Mouse (Mus musculus) megakaryocyte, embryonic 14.5 days (primary cell): ENCODE results near the gene Gm49322. TPM values are rescaled to one million over a fixed set of nuclear protein-coding genes. Genes with fewer than 3 reads are reported as not detected.

Experiments used
- H3K27me3 ChIP-seq: replicated peaks from 2 replicates; pipeline ENCODE3; 2012; ENCODE audit warnings: inconsistent platforms
- H3K36me3 ChIP-seq: replicated peaks from 2 replicates; pipeline ENCODE3; 2012; ENCODE audit warnings: low read length, inconsistent platforms, mixed read lengths
- H3K4me1 ChIP-seq: 2 replicates; pipeline ENCODE4 v1.6.1; 2012; ENCODE audit warnings: inconsistent platforms
- H3K4me3 ChIP-seq: replicated peaks from 2 replicates; pipeline ENCODE3; 2012; ENCODE audit warnings: moderate library complexity, mild to moderate bottlenecking, inconsistent platforms
- H3K9me3 ChIP-seq: 2 replicates; pipeline ENCODE4 v1.6.1; 2012; ENCODE audit warnings: inconsistent platforms
- FLI1 ChIP-seq: IDR thresholded peaks from 2 replicates; pipeline ENCODE4 v1.6.1; 2012; ENCODE audit warnings: low read length, inconsistent platforms, mixed read lengths
- GATA1 ChIP-seq: IDR thresholded peaks from 3 replicates; pipeline ENCODE4 v1.6.1; 2012; ENCODE audit warnings: mixed read lengths, low read length, inconsistent platforms, borderline replicate concordance
- polyA plus RNA-seq: library from polyadenylated mRNA; stranded (reverse); fragments of >175 nt; gene quantifications from 2 replicates; pipeline ENCODE4 v1.2.3, GENCODE M21; 2012; ENCODE audit warnings: low replicate concordance; ENCODE audit not compliant: insufficient read depth

Gene Gm49322
- polyA plus RNA-seq, 1 experiment = not detected

DNA sequence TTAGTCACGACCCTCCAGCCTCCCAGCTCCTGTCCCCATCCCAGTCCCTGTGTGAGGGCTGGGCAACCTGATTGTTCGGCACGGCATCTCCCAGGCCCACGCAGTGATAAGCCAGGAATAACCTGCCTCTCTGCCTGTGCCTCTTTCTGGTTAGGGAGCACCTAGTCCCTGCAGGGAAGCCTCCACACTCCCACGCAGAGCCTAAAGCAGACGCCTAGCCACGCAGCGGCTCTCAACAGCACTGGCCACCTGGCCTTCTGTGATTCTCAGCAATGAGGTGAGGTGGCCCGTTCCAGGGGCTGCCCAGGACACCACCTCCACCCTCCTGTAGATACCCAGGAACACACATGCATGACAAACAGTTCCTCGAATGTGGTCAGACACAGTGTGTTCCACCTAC, 44.6 kb downstream of the Gm49322 start:
- peaks cover 72% of the 10 kb centered on the region for H3K36me3 ChIP-seq
- no peak for TF ChIP-seq FLI1
- TF ChIP-seq GATA1 = no peak
- H3K9me3 ChIP-seq = no peaks in the 10 kb centered on the region
- no peak overlapping the region for H3K4me3 ChIP-seq
- peaks cover 62% of the 10 kb centered on the region for H3K4me1 ChIP-seq
- no peaks in the 10 kb centered on the region for H3K27me3 ChIP-seq

DNA sequence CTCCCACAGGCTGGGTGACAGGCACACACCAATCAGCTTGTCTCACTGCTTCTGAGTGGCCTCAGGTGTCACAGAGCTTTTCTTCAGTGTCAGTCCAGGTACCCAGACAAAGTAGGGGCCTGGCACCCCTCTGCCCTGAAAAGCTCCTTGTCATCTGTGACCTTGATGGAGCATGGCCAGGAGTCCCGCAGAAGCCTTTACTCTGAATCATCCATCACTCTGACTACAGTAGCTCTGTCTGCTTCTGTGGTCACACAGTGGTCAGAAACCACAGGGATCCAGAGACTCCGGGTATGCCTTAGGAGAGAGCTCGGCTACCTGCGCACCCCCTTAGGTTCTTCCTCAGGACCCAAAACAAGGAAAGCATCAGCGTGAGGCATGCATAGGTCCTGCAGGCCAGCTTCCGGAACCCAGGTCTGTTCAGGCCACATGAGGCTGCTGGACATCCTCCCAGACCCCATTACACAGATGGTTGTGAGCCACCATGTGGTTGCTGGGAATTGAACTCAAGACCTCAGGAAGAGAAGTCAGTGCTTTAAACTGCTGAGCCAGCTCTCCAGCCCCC, 47.4 kb downstream of the Gm49322 start:
- no peak for TF ChIP-seq GATA1
- no peak for TF ChIP-seq FLI1
- Histone ChIP-seq H3K4me3 (peak overlapping the region; percentile 50), H3K27me3 (no peaks in the 10 kb centered on the region), H3K4me1 (peaks cover 85% of the 10 kb centered on the region), H3K9me3 (no peaks in the 10 kb centered on the region), H3K36me3 (peaks cover 44% of the 10 kb centered on the region)

DNA sequence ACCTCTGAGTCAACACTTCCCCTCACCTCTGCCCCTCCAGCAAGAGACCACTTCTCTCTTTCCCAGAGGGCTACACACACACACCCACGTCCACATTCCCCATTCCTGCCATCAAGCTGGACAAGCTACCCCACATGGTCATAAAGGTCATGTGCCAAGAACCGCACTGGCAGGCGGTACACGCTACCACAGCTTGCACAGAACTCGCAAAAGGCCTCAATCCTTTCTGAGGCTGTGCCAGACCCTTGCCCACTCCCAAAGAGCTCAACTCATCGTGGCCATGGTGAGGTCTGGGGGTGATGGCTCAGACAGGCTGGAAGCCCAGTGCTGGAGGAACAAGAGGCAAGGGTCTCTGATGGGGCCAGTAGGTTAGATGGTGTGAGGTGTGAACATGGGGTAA, 49.0 kb downstream of the Gm49322 start:
- Histone ChIP-seq H3K4me3 (peak overlapping the region; percentile 44), H3K9me3 (no peaks in the 10 kb centered on the region), H3K4me1 (peaks cover 89% of the 10 kb centered on the region), H3K36me3 (peaks cover 31% of the 10 kb centered on the region), H3K27me3 (no peaks in the 10 kb centered on the region)
- TF ChIP-seq GATA1 (no peak), FLI1 (no peak)

DNA sequence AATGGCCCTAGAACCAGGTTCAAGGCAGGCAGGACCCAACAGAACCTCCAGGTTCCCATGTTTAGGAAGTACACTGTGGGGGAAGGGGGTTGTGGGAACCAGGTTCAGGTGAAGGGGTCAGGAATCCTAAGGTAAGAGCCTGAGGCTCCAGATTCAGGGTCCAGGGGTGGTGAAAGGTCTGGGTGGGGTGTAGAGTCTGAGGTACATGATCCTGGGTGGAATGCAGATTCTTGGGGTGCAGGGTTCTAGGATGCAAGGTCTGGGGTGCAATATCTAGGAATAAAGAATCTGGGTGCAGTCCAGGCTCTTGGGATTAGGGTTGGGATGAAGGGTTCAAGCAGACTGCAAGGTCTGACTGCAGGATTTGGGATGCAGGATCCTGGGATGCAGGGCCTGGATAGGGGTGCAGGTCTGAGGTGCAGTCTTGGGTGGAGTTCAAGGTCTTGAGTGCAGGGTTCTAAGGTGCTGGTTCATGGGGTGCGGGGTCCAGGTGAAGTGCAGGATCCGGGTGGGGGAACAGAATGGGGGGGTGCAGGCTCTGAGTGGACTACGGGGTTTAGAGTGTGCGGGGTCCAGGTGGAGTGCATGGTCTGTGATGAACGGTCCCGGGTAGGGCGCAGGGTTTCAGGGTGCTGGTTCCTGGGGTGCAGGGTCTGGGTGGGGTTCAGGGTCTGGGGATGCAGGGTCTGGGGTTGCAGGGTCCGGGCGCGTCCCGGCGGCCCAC, 49.7 kb downstream of the Gm49322 start:
- TF ChIP-seq GATA1 (no peak), FLI1 (no peak)
- Histone ChIP-seq H3K9me3 (no peaks in the 10 kb centered on the region), H3K36me3 (peaks cover 26% of the 10 kb centered on the region), H3K27me3 (no peaks in the 10 kb centered on the region), H3K4me3 (peak overlapping the region; percentile 99), H3K4me1 (peaks cover 82% of the 10 kb centered on the region)

DNA sequence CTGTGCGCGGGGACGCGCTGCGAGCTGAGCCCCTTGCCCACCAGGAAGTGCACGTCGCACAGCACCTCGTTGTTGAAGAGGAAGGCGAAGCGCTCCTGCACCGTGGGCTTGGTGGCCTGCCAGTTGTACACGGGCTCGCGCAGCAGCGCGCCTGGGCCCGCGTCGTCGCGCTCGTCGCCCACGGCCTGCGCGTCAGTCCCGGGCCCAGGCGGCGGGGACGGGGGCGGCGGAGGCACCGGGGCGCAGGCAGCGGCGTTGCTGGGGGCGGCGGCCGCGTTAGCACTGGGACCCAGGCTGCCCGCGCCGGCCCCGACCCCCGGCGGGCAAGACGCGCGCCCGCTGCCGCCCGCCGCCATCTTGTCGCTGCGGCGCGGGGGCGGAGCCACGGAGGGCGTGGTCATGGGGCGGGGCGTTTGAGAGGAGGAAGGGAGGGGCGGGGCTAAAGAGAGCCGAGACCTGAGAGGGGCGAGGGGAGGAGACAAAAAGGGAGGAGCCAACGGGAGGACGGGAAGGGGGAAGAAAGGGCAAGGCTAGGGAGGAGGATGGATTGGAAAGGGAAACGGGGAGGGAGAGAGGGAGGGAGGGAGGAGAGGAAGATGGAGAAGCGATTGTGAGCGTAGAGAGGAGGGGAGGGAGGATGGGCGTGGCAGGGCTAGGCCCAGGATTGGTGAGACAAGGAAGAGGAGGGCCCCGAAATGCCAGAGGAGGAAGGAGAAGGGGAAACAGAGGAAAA, 50.5 kb downstream of the Gm49322 start:
- Histone ChIP-seq H3K36me3 (peaks cover 19% of the 10 kb centered on the region), H3K9me3 (no peaks in the 10 kb centered on the region), H3K4me3 (peak overlapping the region; percentile 99), H3K4me1 (peaks cover 81% of the 10 kb centered on the region), H3K27me3 (no peaks in the 10 kb centered on the region)
- TF ChIP-seq FLI1 = no peak
- TF ChIP-seq GATA1 = no peak

DNA sequence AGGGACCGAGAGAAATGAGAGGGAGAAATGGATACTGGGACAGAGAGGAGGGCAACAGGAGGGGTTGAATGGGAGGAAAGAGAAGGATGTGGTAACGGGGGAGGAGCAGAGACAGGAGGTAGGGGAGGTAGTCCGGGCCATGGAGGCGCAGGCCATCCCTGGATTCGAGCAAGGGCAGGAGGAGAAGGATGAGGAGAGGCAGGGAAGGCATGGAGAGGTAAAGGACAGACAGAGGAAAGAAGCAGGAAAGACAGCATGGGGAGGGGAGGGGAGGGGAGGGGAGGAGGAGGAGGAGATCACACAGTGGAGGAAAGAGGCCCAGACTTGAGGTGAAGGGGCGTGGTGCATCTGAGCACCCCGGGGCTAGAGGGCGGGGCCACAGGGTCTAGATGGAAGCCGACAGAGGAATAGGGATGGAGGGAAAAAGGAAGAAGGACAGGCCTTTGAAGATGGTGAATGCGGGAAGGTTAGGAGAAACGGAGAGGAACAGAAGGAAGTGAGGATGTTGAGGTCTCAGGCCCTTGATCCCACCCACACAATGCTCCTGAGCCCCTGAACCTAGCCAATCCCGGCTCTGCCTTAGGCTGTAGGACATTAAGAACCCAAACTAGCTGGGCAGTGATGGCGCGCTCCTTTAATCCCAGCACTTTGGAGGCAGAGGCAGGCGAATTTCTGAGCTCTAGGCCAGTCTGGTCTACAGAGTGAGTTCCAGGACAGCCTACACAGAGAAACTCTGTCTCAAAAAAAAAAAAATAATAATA, 51.2 kb downstream of the Gm49322 start, which contains the start of gene Btbd2:
TSS of gene Btbd2 (minus strand) at position 209 of the 761 bp plus-strand sequence.
- Histone ChIP-seq H3K4me3 (peak within 1 kb of the TSS; percentile 99), H3K36me3 (peaks cover 14% of the 10 kb centered on the region), H3K9me3 (no peaks in the 10 kb centered on the region), H3K27me3 (no peaks in the 10 kb centered on the region), H3K4me1 (peaks cover 79% of the 10 kb centered on the region)
- TF ChIP-seq GATA1 (no peak), FLI1 (no peak)

DNA sequence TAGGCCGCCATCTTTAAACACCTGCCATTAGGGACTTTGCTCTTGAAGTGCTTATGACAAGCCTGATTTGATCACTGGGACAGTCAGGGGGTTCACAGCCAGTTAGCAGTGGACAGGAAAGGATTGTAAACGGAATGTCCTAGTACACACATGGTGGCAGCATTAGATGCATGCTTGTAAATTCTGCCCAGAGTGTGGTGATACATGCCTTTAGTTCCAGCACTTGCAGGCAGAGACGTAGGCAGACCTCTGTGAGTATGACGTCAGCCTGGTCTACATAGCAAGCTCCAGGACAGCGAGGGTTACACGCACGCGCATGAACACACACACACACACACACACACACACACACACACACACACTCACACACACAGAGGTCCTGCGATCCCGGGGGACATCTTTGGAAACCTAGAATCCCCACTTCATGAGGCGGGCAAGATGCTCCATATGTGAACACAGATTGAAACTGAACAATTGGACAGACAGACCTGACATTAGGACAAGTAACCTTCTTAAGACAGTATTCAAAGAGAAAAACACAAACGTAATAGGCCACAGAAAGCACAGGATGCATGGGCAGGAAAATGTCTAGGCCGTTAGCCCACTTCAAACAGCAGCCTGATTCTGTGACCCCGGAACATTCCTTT, 52.5 kb downstream of the Gm49322 start:
- no peaks in the 10 kb centered on the region for H3K9me3 ChIP-seq
- TF ChIP-seq FLI1 = no peak
- TF ChIP-seq GATA1 = no peak
- H3K4me3 ChIP-seq = peak overlapping the region; percentile 20
- peaks cover 79% of the 10 kb centered on the region for H3K4me1 ChIP-seq
- no peaks in the 10 kb centered on the region for H3K27me3 ChIP-seq
- peaks cover 3% of the 10 kb centered on the region for H3K36me3 ChIP-seq

DNA sequence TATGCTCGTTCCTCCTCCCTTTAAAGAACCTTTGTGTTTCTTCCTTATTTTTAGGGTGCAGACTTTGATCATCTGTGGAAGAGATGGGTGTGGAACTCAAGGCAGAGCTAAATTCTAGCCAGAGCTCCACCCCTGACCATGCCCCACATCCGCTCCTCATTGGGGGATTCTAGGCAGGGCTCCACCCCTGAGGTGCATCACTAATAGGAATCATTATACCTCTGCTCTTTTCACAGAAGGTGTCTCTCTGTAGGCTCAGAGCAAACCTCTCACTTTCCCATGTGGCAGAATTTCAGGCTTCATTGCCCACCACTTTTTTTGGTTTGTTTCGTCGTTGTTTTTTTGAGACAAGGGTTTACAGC, 53.0 kb downstream of the Gm49322 start:
- H3K4me3 ChIP-seq = peak overlapping the region; percentile 85
- no peaks in the 10 kb centered on the region for H3K27me3 ChIP-seq
- no peaks in the 10 kb centered on the region for H3K9me3 ChIP-seq
- peaks cover 79% of the 10 kb centered on the region for H3K4me1 ChIP-seq
- TF ChIP-seq GATA1 (no peak), FLI1 (no peak)
- peaks cover 2% of the 10 kb centered on the region for H3K36me3 ChIP-seq

DNA sequence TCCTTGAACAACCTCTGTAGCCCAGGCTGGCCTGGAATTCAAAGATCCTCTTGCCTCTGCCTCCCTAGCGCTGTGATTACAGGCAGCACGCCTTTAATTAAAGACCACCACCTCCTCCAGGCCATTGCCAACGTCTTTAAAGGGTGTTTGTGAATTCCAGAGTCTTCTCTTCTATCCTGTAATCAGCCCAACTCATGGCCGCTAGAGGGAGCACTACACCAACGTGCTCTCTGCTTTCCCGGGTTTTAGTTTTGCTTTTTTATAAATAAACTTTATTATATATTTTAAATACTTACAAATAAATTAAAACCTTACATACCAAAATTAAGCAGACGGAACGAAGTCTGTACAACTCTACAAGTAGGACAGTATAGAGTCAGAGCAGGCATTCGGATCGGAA, 53.4 kb downstream of the Gm49322 start:
- H3K9me3 ChIP-seq = no peaks in the 10 kb centered on the region
- no peak for TF ChIP-seq FLI1
- TF ChIP-seq GATA1 = no peak
- H3K36me3 ChIP-seq = peaks cover 2% of the 10 kb centered on the region
- H3K4me3 ChIP-seq = peak overlapping the region; percentile 85
- peaks cover 79% of the 10 kb centered on the region for H3K4me1 ChIP-seq
- H3K27me3 ChIP-seq = no peaks in the 10 kb centered on the region
